Mouse (Mus musculus) cortical plate, adult 2 months (tissue): Measurements from ENCODE around the gene Bach2. TPM values are rescaled to one million over a fixed set of nuclear protein-coding genes. Genes with fewer than 3 reads are reported as not detected.

ENCODE experiments used
- H3K27ac ChIP-seq: fragments of 200-500 bp; 2 replicates; pipeline ENCODE4 v1.5.1; 2012; ENCODE audit warnings: low read length, control low read depth, inconsistent platforms; ENCODE audit not compliant: insufficient read depth
- H3K4me1 ChIP-seq: fragments of 200-500 bp; 2 replicates; pipeline ENCODE4 v1.6.1; 2011; ENCODE audit warnings: low read length; ENCODE audit not compliant: control insufficient read depth, insufficient read depth
- H3K4me3 ChIP-seq: fragments of 200-500 bp; 2 replicates; pipeline ENCODE4 v1.5.1; 2011; ENCODE audit warnings: mild to moderate bottlenecking, low read length, control low read depth; ENCODE audit not compliant: insufficient read depth
- CTCF ChIP-seq: fragments of 200-500 bp; IDR thresholded peaks from 2 replicates; pipeline ENCODE4 v1.5.1; 2011; ENCODE audit warnings: mild to moderate bottlenecking, control low read depth, low read length; ENCODE audit not compliant: insufficient read depth; ENCODE audit errors: extremely low read depth
- POLR2A ChIP-seq: fragments of 200-500 bp; IDR thresholded peaks from 2 replicates; pipeline ENCODE4 v1.6.1; 2011; ENCODE audit warnings: mild to moderate bottlenecking, low read length, control low read depth; ENCODE audit not compliant: insufficient read depth; ENCODE audit errors: extremely low read depth
- polyA plus RNA-seq: library from polyadenylated mRNA; depleted of rRNA; stranded (reverse); fragments of >200 nt; gene quantifications from 2 replicates; pipeline ENCODE4 v1.2.3, GENCODE M21; 2012

Gene Bach2
- polyA plus RNA-seq, 1 experiment = 5.4 TPM

GRCm38 (mm10) chr4:32204819-32205218 lies 33.8 kb upstream of the Bach2 start:
- TF ChIP-seq CTCF (no peak), POLR2A (no peak)
- Histone ChIP-seq H3K4me1 (no peaks in the 10 kb centered on the region), H3K4me3 (no peak overlapping the region), H3K27ac (no peak overlapping the region)

- Histone ChIP-seq H3K4me1 (no peaks in the 10 kb centered on the region), H3K27ac (no peak overlapping the region), H3K4me3 (no peak overlapping the region)
- no peak for TF ChIP-seq CTCF
- no peak for TF ChIP-seq POLR2A
Observed at GRCm38 (mm10) chr4:32205825-32206224, 32.8 kb upstream of the Bach2 start.

GRCm38 (mm10) chr4:32209995-32210394 lies 28.6 kb upstream of the Bach2 start:
- no peak for TF ChIP-seq CTCF
- TF ChIP-seq POLR2A = no peak
- H3K4me1 ChIP-seq = no peaks in the 10 kb centered on the region
- H3K4me3 ChIP-seq = no peak overlapping the region
- no peak overlapping the region for H3K27ac ChIP-seq

GRCm38 (mm10) chr4:32210424-32211184 lies 28.0 kb upstream of the Bach2 start:
- Histone ChIP-seq H3K4me3 (no peak overlapping the region), H3K27ac (no peak overlapping the region), H3K4me1 (no peaks in the 10 kb centered on the region)
- TF ChIP-seq CTCF = no peak
- no peak for TF ChIP-seq POLR2A

GRCm38 (mm10) chr4:32212593-32212992 lies 26.0 kb upstream of the Bach2 start:
- no peak for TF ChIP-seq CTCF
- TF ChIP-seq POLR2A = no peak
- Histone ChIP-seq H3K4me3 (no peak overlapping the region), H3K27ac (no peak overlapping the region), H3K4me1 (no peaks in the 10 kb centered on the region; the same call in 1 of the 2 replicates)

GRCm38 (mm10) chr4:32216466-32216865 lies 22.1 kb upstream of the Bach2 start:
- Histone ChIP-seq H3K4me3 (no peak overlapping the region), H3K4me1 (no peaks in the 10 kb centered on the region; the same call in 1 of the 2 replicates), H3K27ac (no peak overlapping the region)
- TF ChIP-seq CTCF (no peak), POLR2A (no peak)

GRCm38 (mm10) chr4:32217016-32217415 lies 21.6 kb upstream of the Bach2 start:
- no peak for TF ChIP-seq POLR2A
- TF ChIP-seq CTCF = no peak
- H3K4me1 ChIP-seq = no peaks in the 10 kb centered on the region; the same call in 1 of the 2 replicates
- no peak overlapping the region for H3K4me3 ChIP-seq
- no peak overlapping the region for H3K27ac ChIP-seq

GRCm38 (mm10) chr4:32217593-32217992 lies 21.0 kb upstream of the Bach2 start:
- Histone ChIP-seq H3K4me1 (no peaks in the 10 kb centered on the region; the same call in 1 of the 2 replicates), H3K27ac (no peak overlapping the region), H3K4me3 (no peak overlapping the region)
- TF ChIP-seq POLR2A = no peak
- TF ChIP-seq CTCF = no peak

GRCm38 (mm10) chr4:32218371-32218770 lies 20.2 kb upstream of the Bach2 start:
- Histone ChIP-seq H3K4me1 (no peaks in the 10 kb centered on the region; the same call in 1 of the 2 replicates), H3K4me3 (no peak overlapping the region), H3K27ac (no peak overlapping the region)
- no peak for TF ChIP-seq POLR2A
- TF ChIP-seq CTCF = no peak
